Mouse (Mus musculus) E14TG2a.4 (cell line): ENCODE results near the gene Klf6.

Experiments
- CTCF ChIP-seq: conservative IDR thresholded peaks from 2 replicates; pipeline ENCODE4 v1.5.1; 2014; ENCODE audit warnings: low read length
- NANOG ChIP-seq: IDR thresholded peaks from 2 replicates; pipeline ENCODE4 v1.6.1; 2014; ENCODE audit warnings: borderline replicate concordance, low read length, mixed read lengths
- POU5F1 ChIP-seq: IDR thresholded peaks from 2 replicates; pipeline ENCODE4 v1.6.1; 2014; ENCODE audit warnings: low read length, borderline replicate concordance

DNA sequence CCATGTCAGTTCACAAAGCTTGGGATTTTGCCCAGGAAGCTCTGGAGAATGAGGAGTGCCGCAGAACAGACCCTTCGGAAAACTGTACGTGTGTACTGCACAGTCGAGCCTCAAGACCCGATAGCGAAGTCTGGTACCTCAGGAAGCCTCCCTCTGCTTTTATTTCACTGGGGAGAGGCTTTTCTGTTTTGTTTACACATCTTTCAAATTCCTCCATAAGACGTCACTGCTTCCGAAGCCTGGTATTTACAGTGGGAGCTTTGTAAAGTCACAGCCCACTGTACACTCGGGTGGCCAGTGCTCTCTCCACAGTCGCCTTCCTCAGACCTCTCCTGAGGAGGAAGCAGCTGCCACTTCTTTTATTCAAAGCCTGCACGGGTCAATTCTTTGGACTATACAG lies 38.7 kb upstream of the Klf6 start:
- TF ChIP-seq CTCF, result no peak
- no peak for TF ChIP-seq NANOG
- TF ChIP-seq POU5F1, result no peak
